Mouse (Mus musculus): ENCODE results near the gene Tmtc4.

Gene Tmtc4

DNA sequence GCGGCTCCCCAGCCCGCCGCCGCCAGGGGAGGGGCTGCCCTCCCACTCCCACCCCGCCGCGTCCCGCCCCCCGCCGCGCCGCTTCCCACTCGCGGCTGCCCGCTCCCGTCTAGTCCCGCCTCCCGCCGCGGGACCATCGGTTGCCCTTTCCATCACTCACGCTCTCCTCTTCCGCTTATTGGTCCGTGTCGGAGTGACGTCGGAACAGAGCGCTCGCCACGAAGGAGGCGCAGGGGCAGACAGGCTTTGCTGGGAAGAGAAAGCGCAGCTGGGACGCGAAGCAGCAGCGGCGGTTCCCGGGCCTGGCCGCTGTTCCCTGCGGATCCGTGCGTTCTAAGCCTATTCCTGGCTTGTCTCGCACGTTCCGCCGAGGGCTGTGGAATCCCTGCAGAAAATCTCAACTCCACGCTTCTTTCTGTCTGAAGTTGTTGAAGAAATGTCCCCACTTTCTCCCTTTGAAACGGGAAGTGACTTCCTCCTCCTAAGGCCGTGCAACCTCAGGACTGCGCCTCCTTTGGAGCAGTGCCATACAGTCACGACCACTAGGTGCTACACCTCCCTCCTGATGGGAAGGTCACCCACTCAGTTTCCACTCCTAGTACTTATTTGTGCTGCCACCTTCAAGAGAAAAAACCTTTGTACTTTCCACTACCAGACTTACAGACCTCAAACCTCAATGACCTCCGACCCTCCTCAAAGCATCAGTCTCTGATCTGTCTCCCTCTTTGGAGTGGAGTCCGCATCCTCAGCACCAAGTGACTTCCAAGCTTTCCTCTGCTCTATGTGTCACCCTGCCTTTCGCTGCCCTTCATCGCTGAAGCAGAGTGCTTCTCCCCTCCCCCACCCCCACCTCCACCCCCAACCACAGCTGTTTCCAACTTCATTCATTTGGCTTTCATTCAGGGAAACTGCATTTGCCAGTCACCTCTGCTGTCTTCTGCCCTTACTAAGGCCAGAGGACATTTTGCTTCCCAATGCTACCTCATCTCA is at the start of gene Tmtc4:
Tmtc4 (minus strand) TSS at position 810 of the 990 bp plus-strand sequence.
- peak; percentile 73 for DNase-seq (ENCODE audit: low spot score)

DNA sequence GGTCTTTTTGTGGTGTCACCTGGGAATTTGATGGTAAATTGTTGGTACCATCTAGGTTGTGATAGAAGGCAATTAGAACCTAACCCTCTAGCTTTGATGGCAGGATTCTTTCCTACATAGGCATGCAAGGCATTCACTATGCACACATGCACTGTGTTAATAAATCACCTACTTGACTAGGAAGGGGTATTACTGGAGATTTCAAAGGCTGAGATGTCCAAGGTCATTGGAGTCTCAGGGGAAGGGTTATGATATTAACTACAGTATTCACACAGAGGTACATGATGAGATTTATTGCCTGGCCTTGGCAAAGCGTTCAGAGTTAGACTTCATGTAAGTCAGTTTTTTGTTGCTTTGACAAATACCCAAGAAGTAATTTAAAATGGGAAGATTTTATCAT is 48.6 kb upstream of the Tmtc4 start:
- no peak for DNase-seq (ENCODE audit: low spot score)

DNA sequence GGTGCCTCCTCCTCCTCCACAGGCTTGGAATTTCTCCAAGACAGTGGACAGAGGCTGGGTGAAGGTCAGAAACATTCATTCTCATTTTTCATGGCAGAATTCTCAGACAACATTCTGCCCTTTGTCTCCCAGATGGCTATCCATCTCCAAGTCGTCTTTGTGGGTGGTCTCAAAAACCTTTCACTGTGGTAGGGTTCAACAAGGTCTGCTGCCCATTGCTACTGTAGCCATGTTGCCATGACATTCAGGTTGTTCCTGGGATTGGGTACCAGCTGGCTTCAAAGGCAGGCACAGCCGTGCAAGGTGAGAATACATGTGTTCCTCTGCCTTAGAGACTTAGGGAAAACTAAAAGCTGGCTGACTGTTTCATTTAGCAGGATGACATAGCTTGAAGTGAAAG is 44.0 kb upstream of the Tmtc4 start:
- no peak for DNase-seq (ENCODE audit: low spot score)

DNA sequence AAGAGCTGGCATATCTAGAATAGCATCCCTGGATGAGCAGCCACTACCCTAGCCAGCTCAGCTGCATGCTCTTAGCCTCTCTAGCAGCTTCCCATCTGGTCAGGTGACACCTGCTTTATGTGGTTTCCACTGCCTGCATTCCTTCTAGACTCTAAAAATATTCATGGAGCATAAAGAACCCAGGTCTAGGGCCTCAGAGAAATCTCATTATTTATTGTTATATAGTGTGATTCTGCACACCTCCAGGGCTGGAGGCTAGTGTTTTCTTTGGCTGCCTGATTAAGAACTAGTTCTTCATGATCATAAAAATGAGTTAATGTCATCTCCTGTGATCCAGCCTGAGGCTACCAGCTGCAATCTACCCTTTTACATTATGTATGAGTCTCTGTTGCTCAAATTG is 39.1 kb upstream of the Tmtc4 start:
- no peak for DNase-seq (ENCODE audit: low spot score)

DNA sequence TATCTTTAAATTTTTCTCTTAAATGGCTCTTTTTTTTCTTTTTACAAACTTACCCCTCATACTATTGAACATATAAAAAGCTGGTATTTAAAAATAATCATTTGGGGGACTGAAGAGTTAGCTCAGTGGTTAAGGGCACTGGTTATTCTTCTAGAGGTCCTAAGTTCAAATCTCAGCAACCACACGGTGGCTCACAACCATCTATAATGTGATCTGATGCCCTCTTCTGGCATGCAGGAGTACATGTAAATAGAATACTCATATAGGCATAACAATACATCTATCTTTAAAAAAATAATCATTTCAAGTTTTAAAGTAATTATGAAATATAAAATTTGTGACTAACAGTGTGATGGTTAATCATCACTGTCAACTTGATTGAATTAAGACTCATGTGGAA is 32.5 kb upstream of the Tmtc4 start:
- no peak for DNase-seq (ENCODE audit: low spot score)

DNA sequence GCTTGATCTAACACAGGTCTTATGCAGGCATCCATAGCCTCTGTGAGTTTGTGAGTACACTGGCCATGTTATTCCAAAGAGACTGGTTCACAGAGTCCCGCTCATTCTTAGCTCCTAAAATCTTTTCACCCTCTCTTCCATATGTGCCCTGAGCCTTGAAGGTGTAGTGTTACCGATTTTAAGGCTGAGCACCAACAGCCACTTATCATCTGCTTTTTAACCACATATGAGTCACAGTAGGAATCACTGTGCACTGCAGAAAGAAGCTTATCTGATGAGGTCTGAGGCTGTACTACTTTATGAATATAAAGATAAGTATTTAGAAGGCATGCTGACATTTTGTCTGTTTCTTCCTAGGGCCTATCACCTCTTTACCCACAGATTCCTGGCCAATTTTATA is 31.9 kb upstream of the Tmtc4 start:
- DNase-seq (ENCODE audit: low spot score): no peak

DNA sequence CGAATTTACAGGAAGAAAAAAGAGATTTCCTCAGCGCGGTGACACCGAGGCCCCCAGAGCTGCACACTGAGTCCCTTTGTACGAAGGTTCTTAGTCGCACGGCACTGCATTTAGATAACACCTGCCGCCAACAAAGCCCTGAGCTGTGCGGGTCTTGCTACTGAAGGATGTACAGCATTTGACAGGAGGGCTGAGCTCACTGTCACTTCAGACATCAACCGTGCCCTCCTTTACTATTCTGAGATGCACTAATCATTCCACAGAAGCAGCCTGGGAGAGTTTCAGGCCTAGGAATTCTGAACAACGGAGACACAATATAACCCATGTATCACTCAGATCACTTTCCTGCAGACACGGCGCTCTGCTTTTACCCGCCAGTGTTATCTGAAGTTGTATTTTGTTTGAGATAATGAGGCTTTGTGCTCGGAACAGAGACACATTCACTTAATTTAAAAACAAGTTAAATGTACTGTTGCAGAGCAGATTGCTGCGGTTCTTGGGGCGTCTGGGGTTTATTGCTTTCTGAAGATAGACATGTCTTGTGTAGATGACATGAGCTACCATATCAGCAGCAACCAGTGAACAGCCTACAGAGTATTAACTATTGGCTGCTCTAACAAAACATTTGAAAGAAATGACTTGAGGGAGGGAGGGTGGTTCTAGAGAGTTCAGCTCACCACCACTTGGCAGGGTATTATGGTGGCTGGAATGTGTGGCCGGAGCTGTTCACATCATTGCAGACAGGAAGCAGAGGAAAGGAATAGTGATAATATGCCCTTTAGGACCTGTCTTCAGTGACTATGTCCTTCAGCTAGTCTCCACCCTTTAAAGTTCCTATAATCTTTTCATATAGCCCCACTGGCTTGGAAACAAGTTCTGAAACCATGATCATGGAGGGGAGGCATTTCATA is 25.5 kb upstream of the Tmtc4 start:
- no peak for DNase-seq (ENCODE audit: low spot score)

DNA sequence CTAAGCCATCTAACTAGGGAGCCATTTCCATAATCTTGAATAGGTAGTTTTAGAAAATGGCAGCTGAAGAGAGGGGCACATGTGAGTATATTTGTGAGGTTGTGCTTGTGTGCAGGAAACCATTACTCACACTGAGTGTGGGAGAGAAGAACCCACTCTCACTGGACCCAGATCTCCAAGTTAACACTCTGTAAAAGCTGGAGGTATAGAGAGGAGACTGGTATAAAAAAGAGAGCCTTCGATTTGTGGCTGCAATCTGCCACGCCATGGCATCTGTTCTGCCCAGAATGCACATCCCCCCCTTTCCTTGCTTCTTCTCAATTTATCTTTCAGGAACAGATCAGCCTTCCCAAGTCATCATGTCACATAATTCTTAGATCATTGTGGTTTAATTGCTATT is 24.8 kb upstream of the Tmtc4 start:
- no peak for DNase-seq (ENCODE audit: low spot score)

DNA sequence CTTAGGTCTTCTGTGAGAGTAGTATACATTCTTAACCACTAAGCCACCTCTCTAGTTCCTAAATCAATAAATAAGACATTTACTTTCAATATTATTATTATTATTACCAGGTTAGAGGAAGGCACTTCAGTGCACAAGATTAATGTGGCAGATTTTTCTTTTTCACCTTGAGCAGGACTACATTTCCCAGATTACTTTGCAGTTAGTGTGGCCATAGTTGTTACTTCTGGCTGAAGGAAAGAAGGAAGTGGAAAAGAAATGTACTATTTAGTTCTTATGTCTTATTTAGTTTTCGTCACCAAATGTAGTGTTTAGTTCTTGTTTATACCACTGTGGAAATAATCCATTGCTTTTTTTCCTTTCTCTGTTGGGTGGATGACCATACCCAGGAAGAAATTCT is 19.9 kb upstream of the Tmtc4 start:
- no peak for DNase-seq (ENCODE audit: low spot score)

DNA sequence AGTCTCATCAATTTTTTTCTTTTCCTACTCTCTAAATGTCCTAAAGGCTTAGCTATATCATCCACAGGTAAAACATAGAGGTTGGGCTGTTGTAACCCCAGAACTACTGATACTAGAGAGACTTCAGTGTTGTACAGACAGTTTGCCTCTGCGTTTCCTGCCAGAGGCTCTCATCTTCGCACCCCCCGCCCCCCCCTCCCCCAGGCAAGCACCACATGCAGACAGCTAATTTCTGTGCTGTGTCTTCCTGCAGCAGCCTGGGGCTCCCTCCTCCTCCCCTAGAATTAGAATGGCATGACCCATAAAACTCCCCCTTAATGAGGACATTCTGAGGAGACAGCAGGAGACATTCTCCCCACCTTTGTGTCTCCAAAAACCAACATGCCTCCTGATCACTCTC is 17.6 kb upstream of the Tmtc4 start:
- DNase-seq (ENCODE audit: low spot score): no peak

DNA sequence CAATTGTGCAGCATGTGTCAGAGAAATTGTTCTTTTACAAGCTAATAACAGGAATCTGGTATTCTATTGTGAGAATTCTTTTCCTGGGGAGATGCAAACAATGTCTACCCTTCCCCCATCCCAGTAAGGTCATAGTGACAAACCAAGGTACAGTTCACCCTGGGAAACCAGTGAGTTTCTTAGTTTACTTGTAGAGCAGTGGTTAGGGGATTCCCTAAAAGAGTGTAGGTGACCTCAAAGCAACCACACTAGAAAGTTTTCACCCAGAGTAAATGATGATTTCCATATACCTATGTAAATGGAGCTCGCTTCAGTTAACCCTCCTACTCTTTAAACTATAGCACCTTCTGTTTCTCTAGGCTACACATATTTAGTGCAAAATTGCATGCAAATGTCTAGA is 13.6 kb upstream of the Tmtc4 start:
- no peak for DNase-seq (ENCODE audit: low spot score)

DNA sequence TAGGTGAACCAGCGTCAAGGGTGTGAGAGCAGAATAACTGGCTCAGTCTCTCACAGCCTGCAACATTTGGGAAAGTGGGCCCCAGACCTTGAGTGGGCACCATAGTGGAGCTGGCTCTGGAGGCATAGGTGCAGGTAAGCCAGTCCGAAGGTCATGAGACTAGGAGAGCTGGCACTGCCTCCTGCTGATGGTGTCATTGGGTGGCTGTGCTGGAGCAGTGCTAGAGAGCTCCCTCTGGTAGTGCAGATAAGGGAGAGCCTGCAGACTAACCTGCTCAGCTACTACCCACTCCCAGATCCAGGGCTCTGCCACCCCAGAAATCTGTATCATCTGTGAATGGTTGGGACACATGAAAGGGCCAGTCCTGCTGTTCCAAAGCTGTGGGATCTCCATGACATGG is 10.1 kb upstream of the Tmtc4 start:
- DNase-seq (ENCODE audit: low spot score): no peak

DNA sequence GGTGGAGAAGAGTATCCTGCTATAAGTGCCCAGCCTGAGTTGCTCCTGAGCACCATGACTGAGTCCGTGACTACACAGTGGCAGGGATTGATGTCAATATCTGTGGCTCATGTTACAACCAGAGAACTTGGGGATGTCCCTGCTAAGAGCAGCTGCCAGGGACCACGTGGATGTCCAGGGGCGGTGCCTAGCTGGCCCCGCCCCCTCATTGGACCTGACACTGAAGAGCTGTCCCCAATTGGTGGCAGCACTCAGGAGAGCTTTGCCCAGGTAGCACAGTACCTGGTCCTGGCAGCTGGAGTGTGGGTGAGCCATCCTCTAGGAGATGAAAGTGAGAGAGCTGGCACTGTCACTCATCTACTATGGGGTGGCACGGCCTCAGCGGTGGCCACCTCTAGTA is 9.1 kb upstream of the Tmtc4 start:
- no peak for DNase-seq (ENCODE audit: low spot score)

DNA sequence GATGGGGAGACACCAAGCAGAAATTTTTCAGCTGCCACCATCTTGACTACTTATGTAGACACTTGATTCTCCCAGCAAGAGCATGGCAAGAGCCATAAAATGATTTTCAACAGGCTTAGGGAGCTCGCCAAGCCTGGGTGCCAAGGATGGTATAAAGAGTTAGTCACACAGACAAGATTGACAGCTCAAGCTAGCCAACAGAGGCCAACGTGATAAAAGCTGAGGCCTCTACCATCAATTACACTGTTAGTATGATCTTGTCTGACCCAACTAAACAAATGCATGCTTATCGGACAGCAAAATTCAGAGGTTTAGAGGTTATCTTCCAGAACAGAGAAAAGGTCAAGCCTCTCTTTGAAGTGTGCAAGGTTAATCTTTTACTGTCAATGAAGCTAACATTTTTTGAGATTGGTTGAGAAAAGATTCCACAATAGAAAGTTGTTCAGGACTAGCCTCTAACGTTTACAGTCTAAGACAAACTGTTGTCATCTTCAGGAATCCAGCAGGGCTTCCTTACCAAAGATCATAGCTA is 6.8 kb upstream of the Tmtc4 start:
- DNase-seq (ENCODE audit: low spot score): no peak

DNA sequence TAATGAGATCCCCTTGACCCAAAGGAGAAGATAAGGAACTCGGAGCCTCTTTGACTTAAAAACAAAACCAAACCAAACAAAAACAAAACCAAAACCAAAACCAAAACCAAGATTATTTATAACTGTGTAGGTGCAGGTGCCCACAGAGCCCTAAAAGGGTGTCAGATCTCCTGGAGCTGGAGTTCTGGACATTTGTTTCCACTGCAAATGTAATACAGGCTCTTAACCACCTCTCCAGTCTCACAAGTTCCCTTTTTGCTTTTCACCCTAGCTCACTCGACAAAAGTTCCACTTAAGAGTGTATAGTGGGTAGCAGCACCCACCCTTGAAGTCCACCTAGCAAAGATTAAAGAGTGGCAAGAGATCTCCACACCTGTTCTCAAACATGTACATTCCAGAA is 2.6 kb upstream of the Tmtc4 start:
- no peak for DNase-seq (ENCODE audit: low spot score)

DNA sequence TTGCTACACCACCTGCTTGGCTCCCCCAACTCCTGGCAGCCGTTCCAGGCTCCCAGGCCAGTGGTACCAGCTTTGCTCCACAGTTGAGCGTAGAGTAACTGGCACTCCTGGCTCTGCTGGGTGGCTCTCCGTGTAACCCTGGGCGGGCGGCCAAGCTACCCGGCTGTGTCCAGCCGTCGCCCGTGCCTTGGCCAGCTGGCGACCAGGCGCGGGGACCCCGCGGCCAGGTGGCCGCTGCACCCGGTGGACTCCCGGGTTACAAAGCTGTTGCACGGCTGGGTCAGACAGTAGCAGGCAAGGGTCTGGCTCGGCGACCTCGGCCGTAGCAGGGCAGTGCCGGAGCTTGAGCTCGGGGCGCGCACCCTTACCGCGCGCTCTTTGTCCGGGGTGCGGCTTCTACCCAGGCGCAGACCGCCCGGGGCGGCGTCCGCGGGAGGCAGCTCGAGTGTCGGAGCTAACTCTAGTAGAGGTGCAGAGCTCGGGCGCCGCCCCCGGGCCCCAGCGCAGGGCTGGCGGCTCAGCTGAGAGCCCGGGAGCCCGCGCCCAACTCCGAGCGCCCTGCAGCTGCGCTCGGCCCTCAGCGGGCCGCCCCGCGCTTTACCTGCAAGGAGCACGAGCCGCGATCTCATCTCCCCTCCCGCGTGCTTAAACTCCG is 1.1 kb downstream of the Tmtc4 start:
- DNase-seq (ENCODE audit: low spot score): no peak

DNA sequence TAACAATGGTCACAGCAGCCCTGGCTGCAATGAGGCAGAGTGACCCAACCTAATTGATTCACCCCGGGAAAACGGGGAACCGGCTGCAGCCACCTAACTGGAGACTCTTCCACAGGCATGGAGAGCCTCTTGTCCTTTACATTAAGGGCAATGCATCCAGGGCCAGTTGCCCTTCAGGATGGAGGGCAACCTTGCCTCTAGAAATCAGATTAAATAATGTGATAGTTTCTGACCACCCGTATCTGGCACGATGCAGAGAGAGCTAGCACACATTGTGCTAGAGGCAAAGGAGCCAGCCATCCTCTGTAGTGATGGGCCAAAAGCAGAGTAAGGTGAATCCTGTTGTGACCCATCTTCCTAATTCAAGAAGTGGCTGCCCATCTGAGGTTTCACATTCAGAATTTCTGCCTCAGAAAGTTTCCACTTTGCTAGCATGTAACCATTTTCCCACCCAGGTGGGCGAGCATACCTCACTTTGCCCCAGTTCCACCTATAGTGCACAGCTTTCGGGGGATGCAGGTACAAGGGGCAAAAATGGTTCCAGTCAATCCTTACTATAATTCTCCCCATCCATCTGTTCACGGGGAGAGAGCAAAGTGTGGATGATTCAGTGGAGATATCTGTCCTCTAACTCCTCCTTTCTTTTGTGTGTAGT is 1.9 kb downstream of the Tmtc4 start:
- no peak for DNase-seq (ENCODE audit: low spot score)

DNA sequence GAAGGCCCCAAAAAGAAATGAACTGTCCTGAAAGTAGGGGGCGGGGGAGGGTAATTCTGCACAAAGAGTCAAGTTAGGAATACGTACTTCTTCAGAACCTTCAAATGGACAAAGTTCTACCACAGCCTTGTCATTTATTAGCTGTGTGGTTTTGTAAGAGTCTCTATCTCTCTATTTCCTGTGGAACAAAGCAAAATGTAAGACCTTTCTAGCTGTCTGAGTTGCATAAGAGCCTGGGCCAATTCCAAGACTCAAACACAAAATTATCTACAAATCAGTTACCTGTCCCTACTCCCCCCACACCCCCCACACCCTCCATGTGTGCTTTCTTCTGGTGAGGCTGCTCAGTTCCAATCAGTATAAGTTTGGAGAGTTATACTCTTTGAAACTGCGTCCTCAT is 5.0 kb downstream of the Tmtc4 start:
- DNase-seq (ENCODE audit: low spot score): no peak

DNA sequence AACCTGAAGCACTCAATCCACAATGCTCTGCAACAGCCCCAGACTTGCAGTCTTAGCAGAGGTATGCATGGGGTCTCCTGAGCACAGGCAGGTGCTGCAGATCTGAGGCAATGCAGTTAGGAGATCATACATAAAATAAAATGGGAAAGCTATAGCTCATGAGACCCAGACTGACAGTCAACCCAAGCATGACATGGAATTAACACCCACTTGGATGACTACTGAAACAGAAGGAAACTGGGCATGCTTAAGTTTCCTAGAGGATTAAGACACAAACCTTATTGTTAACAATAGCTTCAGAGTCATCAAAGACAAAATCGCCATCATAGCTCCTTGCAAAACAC is 6.1 kb downstream of the Tmtc4 start:
- DNase-seq (ENCODE audit: low spot score): no peak

DNA sequence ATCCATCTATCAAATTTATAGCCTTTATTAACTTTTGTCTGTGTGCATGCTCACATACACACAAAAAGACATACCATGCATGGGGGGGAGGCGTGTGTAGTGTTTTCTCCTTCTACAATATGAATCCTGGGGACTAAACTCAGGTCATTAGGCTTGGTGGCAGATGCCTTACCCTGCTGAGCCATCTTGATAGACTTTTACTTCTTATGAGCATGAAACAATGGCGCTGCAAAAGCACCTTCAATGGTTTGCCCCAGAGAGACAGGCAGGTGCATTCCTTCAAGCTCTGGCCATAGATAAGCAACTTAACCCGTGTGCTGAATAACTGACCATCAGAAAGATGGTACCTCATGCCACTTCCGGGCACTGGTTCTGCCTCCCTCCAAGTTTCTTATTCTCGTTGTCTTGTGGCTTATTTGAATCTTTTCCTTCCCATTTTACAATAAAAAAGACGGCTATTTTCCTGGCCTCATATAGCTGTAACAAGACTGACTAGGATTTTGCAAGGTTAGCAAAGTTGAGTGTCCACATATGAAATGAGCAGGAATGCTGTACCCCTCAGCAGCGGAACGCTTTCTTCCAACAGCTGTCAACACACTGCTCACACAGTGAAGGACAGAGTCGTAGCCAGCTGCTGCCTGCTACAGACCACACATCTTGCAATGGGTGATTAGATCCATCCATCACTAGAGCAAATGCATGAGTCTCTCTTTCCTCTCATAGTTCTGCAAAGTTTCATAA is 6.6 kb downstream of the Tmtc4 start:
- no peak for DNase-seq (ENCODE audit: low spot score)
